Mouse (Mus musculus) heart, adult 2 months (tissue): ENCODE data around the gene Gm38394.
A peak's percentile ranks its signal among the peaks of the same experiment; 100 is the strongest.
"Not testable (repeated sequence)": the region's sequence is repeated elsewhere in the genome, so short reads cannot be mapped to it uniquely, and the experiment has no call there.

Experiments
- CTCF ChIP-seq: fragments of 200-600 bp; IDR thresholded peaks from 2 replicates; pipeline ENCODE4 v1.8.1; 2022; ENCODE audit warnings: antibody characterized with exemption, mild to moderate bottlenecking, moderate library complexity
- EP300 ChIP-seq: fragments of 200-500 bp; IDR thresholded peaks from 2 replicates; pipeline ENCODE4 v1.6.1; 2011; ENCODE audit warnings: low read depth, low read length, control low read depth; ENCODE audit not compliant: insufficient read depth
- POLR2A ChIP-seq: fragments of 200-500 bp; IDR thresholded peaks from 2 replicates; pipeline ENCODE4 v1.6.1; 2011; ENCODE audit warnings: mild to moderate bottlenecking, low read depth, low read length, control low read depth; ENCODE audit not compliant: insufficient read depth

- TF ChIP-seq CTCF = peak; percentile 56
- not testable (repeated sequence) for TF ChIP-seq POLR2A, EP300
Measured at GRCm38 (mm10) chr1:133701824-133702223, 40.7 kb upstream of the Gm38394 start.
